Mouse (Mus musculus) kidney, adult 18-20 months (tissue): ENCODE measurements around the gene Ddx59.
A peak's percentile ranks its signal among the peaks of the same experiment; 100 is the strongest.

Experiments used
- DNase-seq: peaks from one replicate; pipeline ENCODE4 v3.0.0; 2021

The Ddx59 gene

GRCm38 (mm10) chr1:136449541-136449940, 34.5 kb downstream of the Ddx59 start:
- DNase-seq = no peak

GRCm38 (mm10) chr1:136450206-136450605, 35.1 kb downstream of the Ddx59 start:
- DNase-seq = no peak

- no peak for DNase-seq
These were observed 37.4 kb downstream of the Ddx59 start for GRCm38 (mm10) chr1:136452421-136452820.

GRCm38 (mm10) chr1:136455756-136456585, 40.9 kb downstream of the Ddx59 start:
- DNase-seq = no peak

GRCm38 (mm10) chr1:136456741-136457140, 41.7 kb downstream of the Ddx59 start:
- DNase-seq = no peak

GRCm38 (mm10) chr1:136457403-136457802, 42.3 kb downstream of the Ddx59 start:
- DNase-seq = no peak

- DNase-seq = peak; percentile 27
These were observed 43.7 kb downstream of the Ddx59 start for GRCm38 (mm10) chr1:136458691-136459245.

GRCm38 (mm10) chr1:136462443-136462842, 47.4 kb downstream of the Ddx59 start:
- no peak for DNase-seq

- no peak for DNase-seq
These were observed 50.1 kb downstream of the Ddx59 start for GRCm38 (mm10) chr1:136465168-136465567.

- peak; percentile 94 for DNase-seq
These were observed 51.2 kb downstream of the Ddx59 start, which contains the start of gene Kif14 for GRCm38 (mm10) chr1:136466143-136466811. Gene Kif14, plus strand, starts transcription at chr1:136466343.

GRCm38 (mm10) chr1:136469408-136469807, 54.3 kb downstream of the Ddx59 start:
- DNase-seq = no peak

- DNase-seq = no peak
These were observed 55.4 kb downstream of the Ddx59 start for GRCm38 (mm10) chr1:136470471-136470870.
